Mouse (Mus musculus) cerebellum, adult 2 months (tissue): ENCODE data around the gene Scd4. TPM values are rescaled to one million over a fixed set of nuclear protein-coding genes. Genes with fewer than 3 reads are reported as not detected.

Experiments
- DNase-seq, 2 experiments: peaks; one replicate each; pipeline ENCODE4 v3.0.0; 2021
- H3K27ac ChIP-seq: fragments of 200-500 bp; 2 replicates; pipeline ENCODE4 v1.5.1; 2012; ENCODE audit warnings: low read length, control low read depth, inconsistent platforms; ENCODE audit not compliant: insufficient read depth
- H3K27me3 ChIP-seq: fragments of 200-500 bp; 2 replicates; pipeline ENCODE4 v1.6.1; 2012; ENCODE audit warnings: inconsistent platforms, mild to moderate bottlenecking, low read length, moderate library complexity; ENCODE audit not compliant: control insufficient read depth, insufficient read depth
- H3K4me1 ChIP-seq: fragments of 200-500 bp; 2 replicates; pipeline ENCODE4 v1.6.1; 2011; ENCODE audit warnings: low read length; ENCODE audit not compliant: control insufficient read depth, insufficient read depth
- H3K4me3 ChIP-seq: fragments of 200-500 bp; replicated peaks from 2 replicates; pipeline ENCODE3; 2011; ENCODE audit warnings: mild to moderate bottlenecking, low read depth, low read length, control low read depth; ENCODE audit not compliant: insufficient read depth
- CTCF ChIP-seq: fragments of 200-500 bp; IDR thresholded peaks from 2 replicates; pipeline ENCODE4 v1.5.1; 2011; ENCODE audit warnings: low read depth, mild to moderate bottlenecking, control low read depth, low read length, moderate library complexity, borderline replicate concordance; ENCODE audit not compliant: insufficient read depth
- POLR2A ChIP-seq: fragments of 200-500 bp; IDR thresholded peaks from 2 replicates; pipeline ENCODE4 v1.6.1; 2011; ENCODE audit warnings: low read length, control low read depth, borderline replicate concordance; ENCODE audit not compliant: insufficient read depth
- WGBS: fragments of 180-500 bp; shearing (Covaris S2); methylation state at CpG from one replicate; pipeline ENCODE4 v1.1.7; 2018; 5-methylcytosine and 5-hydroxymethylcytosine counted together
- polyA plus RNA-seq: library from polyadenylated mRNA; depleted of rRNA; stranded (reverse); fragments of >200 nt; gene quantifications from 2 replicates; pipeline ENCODE4 v1.2.3, GENCODE M21; 2012; rRNA removed

Scd4 gene
- 0.18 and 0.22 TPM in 2 replicates for polyA plus RNA-seq

- no peaks in the 10 kb centered on the region for H3K27me3 ChIP-seq
- H3K27ac ChIP-seq = no peak within 1 kb of the TSS
- 12% methylated on average over 10 of the region's 10 CpGs for WGBS
- no peak within 1 kb of the TSS for H3K4me3 ChIP-seq
- H3K4me1 ChIP-seq = peaks cover 17% of the 10 kb centered on the region
- peak; percentile 73 to 85 for DNase-seq
- no peak for TF ChIP-seq CTCF
Observed at GRCm38 (mm10) chr19:44332833-44333623, at the start of gene Scd4. Gene Scd4, plus strand, starts transcription at chr19:44333092.

GRCm38 (mm10) chr19:44283157-44284024 is 49.5 kb upstream of the Scd4 start:
- Histone ChIP-seq H3K27ac (peak overlapping the region; percentile 55), H3K4me1 (peaks cover 5% of the 10 kb centered on the region; the same call in 1 of the 2 replicates), H3K4me3 (no peak overlapping the region), H3K27me3 (no peaks in the 10 kb centered on the region)
- no peak for DNase-seq
- TF ChIP-seq POLR2A (no peak), CTCF (no peak)
- 60% methylated on average over 15 of the region's 15 CpGs for WGBS

- DNase-seq = peak; percentile 88 to 93
- Histone ChIP-seq H3K27me3 (no peaks in the 10 kb centered on the region), H3K4me3 (peak overlapping the region; percentile 60), H3K27ac (peak overlapping the region; percentile 59), H3K4me1 (peaks cover 5% of the 10 kb centered on the region; the same call in 1 of the 2 replicates)
- under 1% methylated on average over 38 of the region's 38 CpGs for WGBS
- TF ChIP-seq CTCF = no peak
- TF ChIP-seq POLR2A = peak; percentile 41; the same call in 1 of the 2 replicates
Observed at GRCm38 (mm10) chr19:44284025-44284695, 48.7 kb upstream of the Scd4 start.

GRCm38 (mm10) chr19:44284723-44285122 is 48.2 kb upstream of the Scd4 start:
- H3K4me3 ChIP-seq = peak overlapping the region; percentile 57
- peaks cover 5% of the 10 kb centered on the region; the same call in 1 of the 2 replicates for H3K4me1 ChIP-seq
- DNase-seq = no peak
- WGBS = 6% methylated on average over 11 of the region's 11 CpGs
- H3K27ac ChIP-seq = peak overlapping the region; percentile 59
- H3K27me3 ChIP-seq = no peaks in the 10 kb centered on the region
- no peak for TF ChIP-seq CTCF
- no peak for TF ChIP-seq POLR2A

- 87% methylated on average over 8 of the region's 8 CpGs for WGBS
- DNase-seq = no peak
- Histone ChIP-seq H3K4me1 (peaks cover 5% of the 10 kb centered on the region; the same call in 1 of the 2 replicates), H3K27ac (no peak overlapping the region), H3K4me3 (no peak overlapping the region), H3K27me3 (no peaks in the 10 kb centered on the region)
- no peak for TF ChIP-seq POLR2A
- TF ChIP-seq CTCF = no peak
Observed at GRCm38 (mm10) chr19:44285554-44285953, 47.3 kb upstream of the Scd4 start.

GRCm38 (mm10) chr19:44286109-44286508 is 46.8 kb upstream of the Scd4 start:
- WGBS = 77% methylated on average over 2 of the region's 2 CpGs
- Histone ChIP-seq H3K27ac (no peak overlapping the region), H3K4me3 (no peak overlapping the region), H3K27me3 (no peaks in the 10 kb centered on the region), H3K4me1 (peaks cover 5% of the 10 kb centered on the region; the same call in 1 of the 2 replicates)
- DNase-seq = no peak
- no peak for TF ChIP-seq POLR2A

GRCm38 (mm10) chr19:44287415-44288110 is 45.3 kb upstream of the Scd4 start:
- peaks cover 17% of the 10 kb centered on the region for H3K4me1 ChIP-seq
- no peak for DNase-seq
- H3K4me3 ChIP-seq = no peak overlapping the region
- H3K27ac ChIP-seq = no peak overlapping the region
- WGBS = 83% methylated on average over 11 of the region's 11 CpGs
- H3K27me3 ChIP-seq = no peaks in the 10 kb centered on the region
- TF ChIP-seq POLR2A = no peak
- TF ChIP-seq CTCF = no peak
